Mouse (Mus musculus): ENCODE measurements around the gene Ugt1a1.
"Not testable (repeated sequence)": the region's sequence is repeated elsewhere in the genome, so short reads cannot be mapped to it uniquely, and the experiment has no call there.

Ugt1a1 gene

DNA sequence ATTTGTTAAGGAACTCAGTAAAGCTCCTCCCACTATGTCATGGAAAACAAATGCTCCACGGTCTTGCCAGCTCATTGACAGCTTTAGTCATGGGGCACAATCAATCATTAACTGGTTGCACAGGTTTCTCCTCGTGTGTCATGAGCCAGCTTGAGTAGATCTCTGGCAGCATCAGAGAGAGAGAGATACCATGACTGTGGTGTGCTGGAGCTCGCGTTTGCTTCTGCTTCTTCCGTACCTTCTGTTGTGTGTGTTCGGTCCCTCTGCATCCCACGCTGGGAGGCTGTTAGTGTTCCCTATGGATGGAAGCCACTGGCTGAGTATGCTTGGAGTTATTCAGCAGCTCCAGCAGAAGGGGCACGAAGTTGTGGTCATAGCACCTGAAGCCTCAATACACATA lies at the start of gene Ugt1a1:
Ugt1a1 (plus strand) TSS at position 148 of the 400 bp plus-strand sequence.
- DNase-seq (ENCODE audit: low read depth, low spot score) = no peak

DNA sequence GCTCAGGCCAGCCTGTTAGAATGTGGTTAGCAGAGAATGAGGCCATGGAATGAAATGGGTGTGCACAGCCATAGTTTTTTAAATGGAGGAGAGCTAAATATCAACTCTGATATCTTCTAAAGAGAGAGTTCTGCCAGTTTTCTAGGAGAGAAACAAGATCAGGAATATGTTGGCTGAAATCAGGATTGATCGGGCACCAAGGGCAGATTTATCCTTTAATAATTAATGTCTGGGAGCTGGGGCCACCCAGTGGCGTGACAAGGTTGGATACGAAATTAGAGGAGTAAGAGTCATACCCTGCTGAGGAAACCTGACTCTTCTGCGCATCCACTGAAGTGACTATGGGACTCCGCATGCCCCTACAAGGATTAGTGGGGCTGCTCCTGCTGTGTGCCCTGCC lies 46.0 kb upstream of the Ugt1a1 start, which contains the start of gene Ugt1a5:
Ugt1a5 (plus strand) TSS at position 302 of the 400 bp plus-strand sequence.
- no peak for DNase-seq (ENCODE audit: low read depth, low spot score)

DNA sequence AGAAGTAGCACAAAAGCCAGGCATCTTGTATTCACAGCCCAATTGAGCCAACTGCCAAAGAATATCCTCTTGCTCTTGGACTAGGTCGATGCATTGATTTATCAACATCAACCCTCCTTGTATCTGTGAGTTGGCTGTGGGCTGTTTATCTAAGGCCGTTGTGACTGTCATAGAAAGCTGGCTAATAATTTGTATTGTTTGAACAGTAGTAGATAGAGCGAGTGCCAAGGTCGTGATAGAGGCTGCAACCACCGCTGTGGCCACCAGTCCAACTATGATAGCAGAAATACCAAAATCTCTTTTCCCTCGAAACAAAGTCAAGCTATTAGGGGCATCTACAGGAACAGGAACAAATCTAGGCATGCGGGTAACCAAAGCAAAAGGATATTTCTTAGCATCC lies 39.6 kb upstream of the Ugt1a1 start:
- DNase-seq (ENCODE audit: low read depth, low spot score) = not testable (repeated sequence)

DNA sequence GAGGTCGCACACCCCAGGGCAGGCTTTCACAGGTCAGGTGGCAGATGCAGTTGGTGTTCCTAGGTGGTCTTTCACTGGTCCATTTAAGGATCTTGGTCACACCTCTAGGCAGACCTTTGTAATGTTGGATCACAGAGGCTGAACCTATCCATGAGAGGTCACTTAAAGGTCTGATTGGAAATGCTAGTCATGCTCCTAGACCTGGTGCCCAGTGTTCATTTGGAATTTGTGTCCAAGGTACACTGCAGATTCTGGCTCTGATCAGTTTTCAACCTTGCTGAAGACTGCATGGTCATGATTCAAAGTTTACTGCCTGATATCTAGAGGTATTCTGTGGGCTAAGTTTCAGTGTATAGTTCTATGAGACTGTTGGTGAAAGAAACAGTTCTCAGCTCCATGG lies 32.1 kb upstream of the Ugt1a1 start:
- no peak for DNase-seq (ENCODE audit: low read depth, low spot score)

DNA sequence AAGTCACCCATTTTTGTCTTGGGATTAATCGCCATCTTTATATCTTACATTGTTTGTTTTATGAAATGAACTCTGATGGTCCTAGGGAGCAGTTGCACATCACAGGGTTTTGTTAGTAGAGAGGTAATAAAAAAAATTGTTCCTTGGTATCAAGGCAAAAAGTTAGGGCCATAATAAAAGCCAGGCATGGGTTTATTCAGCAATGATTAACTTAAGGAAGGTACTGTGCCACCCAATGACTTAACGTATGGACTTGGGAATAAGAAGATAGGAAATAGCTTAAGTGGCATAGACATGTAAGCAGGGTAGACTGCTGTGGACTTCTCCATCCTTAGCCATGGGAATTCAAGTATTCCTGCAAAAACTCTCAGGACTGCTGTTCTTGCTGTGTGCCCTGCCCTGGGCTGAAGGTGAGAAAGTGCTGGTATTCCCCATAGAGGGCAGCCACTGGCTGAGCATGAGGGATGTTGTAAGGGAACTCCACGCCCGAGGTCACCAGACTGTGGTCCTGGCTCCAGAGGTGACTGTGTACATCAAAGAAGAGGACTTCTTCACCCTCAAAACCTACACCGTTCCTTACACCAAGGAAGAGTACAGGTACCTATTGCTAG lies 25.3 kb upstream of the Ugt1a1 start:
- no peak for DNase-seq (ENCODE audit: low read depth, low spot score)

DNA sequence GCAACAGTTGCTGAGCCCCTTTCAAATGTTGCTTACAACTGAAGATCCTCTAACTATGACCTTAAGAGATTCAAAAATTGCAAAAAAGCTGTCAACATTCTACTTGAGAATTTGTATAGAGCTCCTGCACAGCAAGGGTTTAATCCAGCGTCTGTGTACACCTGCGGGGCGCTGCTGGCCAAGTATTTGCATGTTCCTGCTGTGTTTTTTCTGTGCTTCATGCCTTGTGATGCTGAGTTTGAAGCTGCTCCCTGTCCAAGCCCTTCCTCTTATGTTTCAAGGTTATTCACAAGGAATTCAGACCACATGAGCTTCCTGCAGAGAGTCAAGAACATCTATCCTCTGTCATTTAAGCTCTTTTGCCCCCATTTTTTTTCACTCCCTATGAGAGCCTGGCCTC lies 19.6 kb upstream of the Ugt1a1 start:
- no peak for DNase-seq (ENCODE audit: low read depth, low spot score)

DNA sequence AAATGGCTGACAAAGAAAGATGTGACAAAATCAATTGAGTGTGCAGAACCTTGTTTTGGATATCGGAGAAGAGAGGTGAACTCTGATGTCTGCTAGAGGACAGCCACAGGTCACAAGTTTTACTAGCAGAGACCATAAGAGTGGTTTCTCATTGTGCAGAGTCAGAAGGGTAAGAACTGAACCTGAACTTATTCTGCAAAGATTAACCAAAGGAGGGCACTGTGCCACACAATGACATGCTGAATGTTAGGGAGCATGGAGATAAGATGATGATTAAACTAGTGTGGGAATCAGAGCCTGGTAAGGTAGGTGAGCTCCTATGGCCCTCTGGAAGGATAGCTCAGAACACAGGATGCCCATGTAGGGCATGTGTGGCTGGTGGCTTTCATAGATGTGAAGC lies 16.1 kb upstream of the Ugt1a1 start:
- DNase-seq (ENCODE audit: low read depth, low spot score) = no peak

DNA sequence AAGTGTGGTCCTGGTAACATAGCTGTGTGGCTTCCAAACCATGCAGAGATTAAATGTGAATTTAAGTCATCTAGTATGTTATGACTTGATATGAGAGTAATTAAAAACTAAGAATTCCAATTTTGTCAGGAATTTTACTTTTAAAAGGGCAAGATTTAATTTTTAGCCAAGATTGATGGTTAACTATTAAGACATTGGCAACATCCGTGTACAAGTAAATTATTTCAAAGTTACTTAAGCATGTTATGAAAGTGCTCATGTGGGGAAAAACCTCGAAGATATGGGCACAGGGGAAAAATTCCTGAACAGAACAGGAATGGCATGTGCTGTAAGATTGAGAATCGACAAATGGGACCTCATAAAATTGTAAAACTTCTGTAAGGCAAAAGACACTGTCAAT lies 14.3 kb upstream of the Ugt1a1 start:
- DNase-seq (ENCODE audit: low read depth, low spot score) = no peak

DNA sequence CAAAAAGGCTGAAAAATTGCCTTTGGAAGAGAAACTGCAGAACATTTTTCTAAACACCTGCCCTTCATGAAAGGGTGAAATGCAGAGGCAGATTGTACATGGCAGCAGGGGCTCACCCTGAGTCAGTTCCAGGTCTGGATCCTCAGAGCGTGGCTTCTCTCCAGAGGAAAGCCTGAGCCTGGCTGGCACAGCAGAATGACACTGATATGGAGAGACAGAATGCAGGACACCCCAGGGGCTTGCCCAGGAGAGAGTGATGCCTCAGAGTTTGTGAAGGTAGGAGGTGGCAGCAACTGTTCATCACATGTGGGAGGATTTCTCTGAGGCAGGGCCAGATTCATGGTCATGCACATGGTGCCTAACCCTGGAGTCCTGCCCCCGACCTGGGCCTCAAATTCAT lies 11.8 kb upstream of the Ugt1a1 start:
- no peak for DNase-seq (ENCODE audit: low read depth, low spot score)

DNA sequence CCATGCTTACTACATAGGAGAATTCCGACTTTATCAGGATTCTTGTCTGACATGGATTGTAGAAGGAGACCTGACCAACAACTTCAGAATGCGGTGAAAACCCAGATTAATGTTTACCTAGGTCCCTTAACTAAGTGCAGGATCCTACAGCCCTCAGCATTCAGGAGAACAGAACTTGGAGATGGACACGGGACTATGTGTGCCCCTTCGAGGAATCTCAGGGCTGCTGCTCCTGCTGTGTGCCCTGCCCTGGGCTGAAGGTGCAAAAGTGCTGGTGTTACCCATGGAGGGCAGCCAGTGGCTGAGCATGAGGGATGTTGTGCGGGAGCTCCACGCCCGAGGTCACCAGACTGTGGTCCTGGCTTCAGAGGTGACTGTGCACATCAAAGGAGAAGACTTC lies 11.3 kb upstream of the Ugt1a1 start, which contains the start of gene Ugt1a2:
Ugt1a2 (plus strand) TSS at position 146 of the 400 bp plus-strand sequence.
- no peak for DNase-seq (ENCODE audit: low read depth, low spot score)

DNA sequence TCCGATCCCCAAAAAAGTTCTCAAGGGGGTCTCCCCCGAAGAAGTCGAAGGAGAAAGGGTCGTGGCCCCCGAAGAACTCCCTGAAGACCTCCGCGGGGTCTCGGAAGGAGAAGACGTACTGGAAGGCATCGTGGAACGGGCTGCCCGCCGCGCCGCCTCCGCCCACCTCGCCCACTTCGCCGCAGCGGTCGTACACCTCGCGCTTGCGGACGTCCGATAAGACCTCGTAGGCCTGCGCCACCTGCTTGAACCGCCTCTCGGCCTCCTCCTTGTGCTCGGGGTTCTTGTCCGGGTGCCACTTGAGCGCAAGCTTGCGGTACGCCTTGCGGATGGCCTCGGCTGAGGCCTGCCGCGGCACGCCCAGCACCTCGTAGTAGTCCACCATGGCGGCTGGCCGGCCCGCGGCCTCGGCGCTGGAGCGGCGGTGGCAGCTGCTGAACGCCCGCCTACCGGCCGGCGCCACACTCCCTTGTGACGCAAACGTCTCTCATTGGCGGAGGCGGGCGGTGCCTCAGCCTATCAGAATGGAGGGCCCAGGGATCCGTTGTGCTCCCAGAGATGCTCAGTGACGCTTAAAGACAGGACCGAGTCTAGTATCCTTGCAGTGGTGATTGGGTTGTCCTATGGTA lies 6.4 kb upstream of the Ugt1a1 start, which contains the start of gene Dnajb3:
Dnajb3 (minus strand) TSS at position 489 of the 629 bp plus-strand sequence.
- peak; percentile 73 for DNase-seq (ENCODE audit: low read depth, low spot score)

DNA sequence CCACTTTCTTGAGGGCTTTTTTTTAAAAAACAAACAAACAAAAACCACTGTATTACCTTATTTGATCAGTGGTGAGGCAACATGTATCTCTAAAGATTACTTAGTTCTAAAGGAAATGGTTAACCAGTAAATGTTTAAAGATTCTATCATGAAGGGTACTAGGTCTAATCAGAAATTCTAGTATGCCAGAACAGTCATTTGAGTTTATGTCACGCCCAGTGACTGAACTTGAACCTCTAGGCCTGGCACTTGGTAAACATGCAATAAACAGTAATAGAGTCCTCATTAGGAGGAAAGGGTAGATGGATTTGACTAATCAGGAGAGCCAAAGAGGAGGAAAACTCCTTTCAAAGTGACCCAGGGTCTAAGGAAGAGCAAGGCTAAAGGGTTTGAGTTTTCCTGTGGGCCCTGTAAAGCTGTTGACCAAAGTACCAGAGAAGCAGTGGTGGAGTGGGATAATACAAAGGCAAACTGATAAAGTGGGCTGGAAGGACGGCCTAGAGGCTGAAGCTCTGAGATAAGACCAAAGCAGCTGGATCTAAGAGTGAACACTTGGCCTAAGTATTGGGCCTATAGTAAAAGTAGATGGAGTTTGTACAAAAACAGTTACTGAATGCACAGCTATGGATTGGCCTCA lies 4.8 kb upstream of the Ugt1a1 start:
- DNase-seq (ENCODE audit: low read depth, low spot score) = no peak

DNA sequence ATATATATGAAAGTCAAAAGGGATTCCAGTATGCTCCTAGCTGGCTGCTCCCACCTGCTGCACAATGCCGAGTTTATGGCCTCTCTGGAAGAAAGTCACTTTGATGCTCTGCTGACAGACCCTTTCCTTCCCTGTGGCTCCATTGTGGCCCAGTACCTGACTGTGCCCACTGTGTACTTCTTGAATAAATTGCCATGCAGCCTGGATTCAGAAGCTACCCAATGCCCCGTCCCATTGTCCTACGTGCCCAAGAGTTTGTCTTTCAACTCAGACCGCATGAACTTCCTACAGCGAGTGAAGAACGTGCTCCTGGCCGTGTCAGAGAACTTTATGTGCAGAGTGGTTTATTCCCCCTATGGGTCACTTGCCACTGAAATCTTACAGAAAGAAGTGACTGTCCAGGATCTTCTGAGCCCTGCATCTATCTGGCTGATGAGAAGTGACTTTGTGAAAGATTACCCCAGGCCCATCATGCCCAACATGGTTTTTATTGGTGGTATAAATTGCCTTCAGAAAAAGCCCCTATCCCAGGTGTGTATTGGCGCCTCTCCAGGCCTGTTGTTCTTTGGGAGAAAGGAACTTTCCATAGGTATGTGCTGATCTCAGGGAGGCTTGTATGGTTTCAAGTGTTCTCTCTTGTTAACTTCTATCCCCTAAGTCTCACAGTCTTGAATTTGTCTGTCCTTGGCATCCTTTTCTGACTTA lies 734 bp downstream of the Ugt1a1 start:
- DNase-seq (ENCODE audit: low read depth, low spot score) = no peak

DNA sequence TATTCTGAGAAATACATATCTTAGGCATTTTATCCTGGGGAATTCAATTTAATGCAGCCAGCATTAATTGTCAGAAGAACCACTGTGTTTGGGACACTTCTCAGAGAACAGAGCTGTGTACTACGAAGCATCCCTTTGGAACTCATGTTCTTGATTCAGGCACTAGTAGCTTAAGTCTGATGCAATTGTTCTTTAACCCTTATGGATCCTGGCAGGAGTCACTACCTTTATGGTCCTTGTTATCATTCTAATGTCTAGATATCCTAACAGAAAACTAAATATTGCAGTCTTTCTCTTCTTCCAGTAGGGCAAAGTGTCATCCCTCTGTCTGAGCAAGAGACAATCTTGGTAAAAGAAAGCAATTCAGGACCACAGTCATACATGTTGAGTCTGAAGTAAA lies 1.3 kb downstream of the Ugt1a1 start:
- no peak for DNase-seq (ENCODE audit: low read depth, low spot score)

DNA sequence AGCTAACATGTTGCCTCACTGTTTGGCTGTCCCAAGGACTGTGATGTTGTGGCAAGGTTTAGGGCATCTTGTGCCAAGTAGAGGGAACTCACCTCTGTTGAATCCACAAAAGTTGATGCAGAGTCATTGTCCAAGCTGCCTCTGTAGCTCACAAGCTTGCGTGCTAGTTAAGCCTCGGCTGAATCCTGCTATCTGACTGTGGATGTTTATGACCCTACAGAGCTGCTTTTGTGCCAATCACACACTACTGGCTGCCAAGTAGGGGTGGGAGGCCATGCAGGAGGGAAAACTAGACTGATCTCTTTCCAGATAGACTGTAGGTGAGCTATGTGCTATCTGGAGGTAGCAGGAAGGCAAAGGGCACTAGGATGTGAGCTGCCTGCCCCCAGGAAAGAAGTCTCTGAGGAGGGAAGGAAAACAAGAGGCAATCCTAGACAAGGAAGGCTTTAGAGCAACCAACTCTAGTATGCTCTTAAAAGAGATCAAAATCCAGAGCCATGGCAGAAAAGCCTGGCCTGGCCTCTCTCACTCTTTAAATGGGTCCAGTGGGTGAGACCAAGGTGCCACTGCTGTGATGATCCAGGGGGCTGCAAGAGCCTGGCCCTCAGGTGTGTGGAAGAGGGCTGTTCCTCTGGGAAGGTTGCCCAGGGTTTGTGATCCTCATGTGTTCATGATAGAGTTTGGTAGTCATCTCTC lies 2.2 kb downstream of the Ugt1a1 start:
- no peak for DNase-seq (ENCODE audit: low read depth, low spot score)

DNA sequence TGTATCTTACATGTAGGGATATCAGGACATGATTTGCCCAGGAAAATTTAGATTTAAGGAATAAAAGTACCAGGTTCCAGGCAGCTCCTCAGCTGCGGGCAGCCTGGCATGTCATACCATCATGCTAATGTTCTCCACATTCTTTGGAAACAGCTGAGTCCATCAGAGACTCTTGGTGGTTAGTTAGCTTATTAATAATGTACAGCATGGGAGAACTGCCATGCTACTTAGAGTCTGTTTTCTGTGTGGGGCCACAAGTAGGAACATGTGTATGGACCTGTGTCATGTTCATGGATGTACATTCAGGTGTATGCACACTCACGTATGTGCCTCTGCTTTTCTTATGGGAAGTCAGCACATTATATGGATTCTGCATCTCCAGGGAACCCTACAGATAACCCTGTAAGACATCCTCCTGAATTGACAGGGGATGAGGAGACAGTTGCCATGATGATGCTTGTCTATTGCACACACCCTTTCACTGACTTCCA lies 2.7 kb downstream of the Ugt1a1 start:
- no peak for DNase-seq (ENCODE audit: low read depth, low spot score)

DNA sequence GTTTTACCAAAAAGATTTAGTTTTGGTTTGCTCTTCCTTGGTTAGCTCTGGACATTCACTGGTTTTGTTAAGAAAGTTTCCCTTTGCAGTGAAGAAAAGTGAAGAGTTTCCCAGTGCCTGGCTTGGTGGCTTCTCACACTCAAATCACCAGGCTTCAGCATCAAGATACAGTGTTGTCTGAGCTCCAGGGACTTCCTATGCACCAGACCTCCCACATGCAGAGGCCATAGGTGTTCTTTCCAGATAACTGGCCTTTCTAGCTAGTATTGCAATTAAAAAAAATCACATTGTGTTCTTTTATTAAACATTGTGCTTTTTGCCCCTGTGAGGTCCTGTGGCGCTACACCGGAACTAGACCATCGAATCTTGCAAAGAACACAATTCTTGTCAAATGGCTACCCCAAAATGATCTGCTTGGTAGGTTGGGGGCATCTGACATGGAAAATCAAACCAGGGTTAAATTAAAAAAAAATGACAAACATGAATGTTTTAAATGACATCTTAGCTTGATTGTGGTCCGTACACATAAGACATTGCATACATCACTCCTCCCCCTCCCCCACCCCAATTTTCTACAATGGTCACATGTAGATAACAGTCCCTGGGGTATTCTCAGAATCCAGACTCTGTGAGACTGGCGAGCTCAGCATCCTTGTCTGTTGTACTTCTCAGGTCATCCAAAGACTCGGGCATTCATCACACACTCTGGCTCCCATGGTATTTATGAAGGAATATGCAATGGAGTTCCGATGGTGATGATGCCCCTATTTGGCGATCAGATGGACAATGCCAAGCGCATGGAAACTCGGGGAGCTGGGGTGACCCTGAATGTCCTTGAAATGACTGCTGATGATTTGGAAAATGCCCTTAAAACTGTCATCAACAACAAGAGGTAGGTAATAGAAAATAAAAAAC lies 4.0 kb downstream of the Ugt1a1 start:
- DNase-seq (ENCODE audit: low read depth, low spot score) = no peak

DNA sequence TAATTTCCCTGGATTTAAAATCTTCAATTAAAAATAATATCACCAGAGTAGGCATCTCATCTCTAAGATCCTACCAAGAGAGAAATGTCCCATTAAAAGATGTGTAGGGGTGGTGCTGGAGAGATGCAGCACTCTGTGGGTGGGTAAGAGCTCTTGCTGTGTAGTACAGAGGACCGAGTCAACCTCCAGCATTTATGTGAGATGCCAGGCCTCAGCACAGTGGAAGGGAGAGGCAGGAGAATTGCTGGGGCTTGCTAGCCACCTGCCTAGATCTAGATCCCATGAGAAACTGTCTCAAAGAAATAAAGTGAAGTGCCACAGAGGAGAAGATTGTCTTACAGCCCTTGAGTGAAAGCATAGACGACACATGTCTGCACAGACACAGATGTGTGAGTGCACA lies 4.8 kb downstream of the Ugt1a1 start:
- no peak for DNase-seq (ENCODE audit: low read depth, low spot score)

DNA sequence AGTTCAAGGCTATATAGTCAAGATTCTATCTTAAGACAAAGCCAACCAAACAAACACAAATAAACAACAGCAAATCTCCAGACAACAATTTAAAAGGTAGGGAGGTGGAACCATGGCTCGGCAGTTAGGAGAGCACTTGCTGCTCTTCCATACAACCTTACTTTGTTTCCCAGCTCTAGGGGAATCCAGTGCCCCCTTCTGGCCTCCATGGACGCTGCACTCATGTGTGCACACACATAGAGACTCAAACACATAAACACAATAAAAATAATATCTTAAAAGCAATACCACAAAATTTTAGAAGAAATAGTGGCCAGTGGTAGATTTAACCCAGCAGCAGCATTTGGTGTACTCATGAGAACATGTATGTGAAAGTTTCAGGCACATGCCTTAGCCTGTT lies 5.4 kb downstream of the Ugt1a1 start:
- no peak for DNase-seq (ENCODE audit: low read depth, low spot score)

DNA sequence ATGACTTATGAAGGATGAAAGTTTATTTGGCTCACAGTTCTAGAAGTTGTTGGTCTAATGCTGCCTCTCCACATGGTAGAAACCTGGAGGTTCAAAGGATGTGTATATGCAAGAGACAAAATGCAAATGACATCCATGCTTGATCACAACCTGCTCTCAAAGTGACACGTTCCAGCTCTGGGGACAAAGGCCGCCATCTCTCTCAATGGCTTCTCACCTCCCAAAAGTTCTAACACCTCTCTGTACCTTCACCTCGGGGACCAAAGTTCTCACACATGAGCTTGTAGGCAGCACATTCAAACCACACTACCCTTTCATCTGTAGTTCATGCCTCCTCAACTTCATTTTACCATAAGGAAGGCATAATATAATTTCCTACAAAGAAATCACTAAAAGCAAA lies 5.8 kb downstream of the Ugt1a1 start:
- no peak for DNase-seq (ENCODE audit: low read depth, low spot score)

DNA sequence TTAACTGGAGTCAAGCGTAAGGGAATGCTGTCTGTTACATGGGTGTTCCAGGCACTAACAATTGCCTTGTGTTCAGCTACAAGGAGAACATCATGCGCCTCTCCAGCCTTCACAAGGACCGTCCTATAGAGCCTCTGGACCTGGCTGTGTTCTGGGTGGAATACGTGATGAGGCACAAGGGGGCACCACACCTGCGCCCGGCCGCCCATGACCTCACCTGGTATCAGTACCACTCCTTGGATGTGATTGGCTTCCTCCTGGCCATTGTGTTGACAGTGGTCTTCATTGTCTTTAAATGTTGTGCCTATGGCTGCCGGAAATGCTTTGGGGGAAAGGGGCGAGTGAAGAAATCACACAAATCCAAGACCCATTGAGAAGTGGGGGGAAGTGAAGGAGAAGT lies 6.3 kb downstream of the Ugt1a1 start:
- DNase-seq (ENCODE audit: low read depth, low spot score) = no peak

Measured in embryo, embryonic 11.5 days (tissue).